Mouse (Mus musculus): ENCODE data around the gene Usp46. TPM values are rescaled to one million over a fixed set of nuclear protein-coding genes. Genes with fewer than 3 reads are reported as not detected.
"Not testable (repeated sequence)": the region's sequence is repeated elsewhere in the genome, so short reads cannot be mapped to it uniquely, and the experiment has no call there.

Usp46 gene
- polyA plus RNA-seq, 1 experiment from 2014 or later, result 29.5 TPM

DNA sequence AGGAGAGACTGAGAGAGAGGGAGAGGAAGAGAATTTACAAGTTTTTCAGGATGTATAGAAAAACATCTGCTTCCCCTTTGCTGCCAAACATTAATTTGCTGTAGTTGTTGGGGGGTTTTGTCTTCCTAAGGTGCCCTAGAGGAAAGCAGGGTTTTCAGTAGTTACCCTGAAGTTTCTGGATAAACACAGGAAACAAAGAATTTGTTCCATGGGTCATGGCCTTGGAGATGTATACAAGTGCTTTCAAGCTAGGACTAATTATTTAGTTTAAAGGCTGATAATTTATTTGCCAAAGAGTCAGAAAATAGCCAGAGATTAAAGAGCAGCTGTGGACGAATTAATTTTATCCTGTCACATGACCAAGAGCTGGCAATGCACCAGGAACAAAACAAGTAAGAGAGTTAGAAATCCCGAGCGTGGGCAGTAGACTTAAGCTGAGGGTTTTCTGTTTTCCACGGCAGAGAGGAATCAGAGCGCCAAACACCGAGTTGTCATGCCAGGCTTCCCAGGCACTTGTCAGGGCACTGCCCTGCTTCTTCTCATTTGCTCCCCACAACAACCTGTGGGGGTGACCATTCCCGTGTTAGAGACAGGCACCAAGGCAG, 98.1 kb downstream of the Usp46 start:
- Histone ChIP-seq H3K4me2 (no peak overlapping the region), H3K36me3 (no peaks in the 10 kb centered on the region)
- 66% methylated on average over 7 of the region's 7 CpGs for WGBS (ENCODE audit: insufficient replicate concordance)

GRCm38 (mm10) chr5:73969338-73969737, 98.9 kb downstream of the Usp46 start:
- Histone ChIP-seq H3K27ac (no peak overlapping the region), H3K4me3 (no peak overlapping the region), H3K4me1 (no peaks in the 10 kb centered on the region), H3K4me2 (no peak overlapping the region), H3K9me3 (replicated peaks) (no peaks in the 10 kb centered on the region), H3K36me3 (no peaks in the 10 kb centered on the region), H3K9ac (no peak overlapping the region), H3K27me3 (replicated peaks) (no peaks in the 10 kb centered on the region)
- WGBS (ENCODE audit: insufficient replicate concordance), result 68% methylated on average over 8 of the region's 8 CpGs
- ATAC-seq, result no peak

More for the DNA sequence above, 98.1 kb downstream of the Usp46 start:
- H3K9me3 ChIP-seq (replicated peaks), result no peaks in the 10 kb centered on the region
- H3K27me3 ChIP-seq (replicated peaks), result no peaks in the 10 kb centered on the region
- H3K4me1 ChIP-seq, result no peaks in the 10 kb centered on the region
- H3K4me3 ChIP-seq, result no peak overlapping the region
- H3K9ac ChIP-seq, result no peak overlapping the region
- ATAC-seq, result no peak
- no peak overlapping the region for H3K27ac ChIP-seq

DNA sequence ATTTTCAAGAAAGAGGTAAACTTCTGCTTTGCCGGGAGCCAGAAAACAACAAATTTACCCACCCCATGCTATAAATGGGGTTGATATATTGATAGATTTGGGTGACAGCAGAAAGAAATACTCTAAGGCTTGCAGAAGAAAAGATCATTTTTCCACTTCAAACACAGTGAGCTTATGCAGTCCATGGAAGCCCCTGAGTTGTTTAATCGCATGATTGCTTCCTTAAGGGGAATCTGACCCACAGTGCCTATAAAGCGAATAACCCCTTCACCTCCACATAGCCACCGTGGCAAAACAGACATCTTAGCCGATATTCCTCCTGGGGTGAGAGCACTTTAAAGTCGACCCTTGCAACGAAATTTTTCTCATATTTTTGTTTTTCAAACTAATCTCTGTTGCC, 108.5 kb downstream of the Usp46 start:
- H3K9ac ChIP-seq, result no peak overlapping the region
- H3K4me3 ChIP-seq, result no peak overlapping the region
- WGBS (ENCODE audit: insufficient replicate concordance), result 71% methylated on average over 7 of the region's 7 CpGs
- H3K4me2 ChIP-seq, result no peak overlapping the region
- no peaks in the 10 kb centered on the region for H3K4me1 ChIP-seq
- no peaks in the 10 kb centered on the region for H3K9me3 ChIP-seq (replicated peaks)
- H3K36me3 ChIP-seq, result no peaks in the 10 kb centered on the region
- ATAC-seq, result no peak
- H3K27me3 ChIP-seq (replicated peaks), result no peaks in the 10 kb centered on the region
- no peak overlapping the region for H3K27ac ChIP-seq

DNA sequence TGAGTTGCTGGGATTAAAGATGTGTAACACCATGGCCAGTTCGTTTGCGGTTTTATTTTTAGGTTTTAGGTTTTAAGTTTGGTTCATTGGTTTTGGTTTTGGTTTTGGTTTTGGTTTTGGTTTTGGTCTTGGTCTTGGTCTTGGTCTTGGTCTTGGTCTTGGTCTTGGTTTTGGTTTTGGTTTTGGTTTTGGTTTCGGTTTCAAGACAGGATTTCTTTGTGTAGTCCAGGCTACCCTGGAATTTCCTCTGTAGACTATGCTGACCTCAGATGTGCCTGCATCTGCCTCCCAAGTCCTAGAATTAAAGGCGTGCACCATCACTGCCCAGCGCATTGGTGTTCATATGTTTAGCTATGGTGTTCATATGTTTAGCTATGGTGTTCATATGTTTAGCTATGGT, 109.6 kb downstream of the Usp46 start:
- ATAC-seq; H3K27me3 ChIP-seq (replicated peaks); H3K4me3 ChIP-seq; H3K36me3 ChIP-seq; H3K4me1 ChIP-seq; H3K4me2 ChIP-seq; H3K27ac ChIP-seq; H3K9ac ChIP-seq; H3K9me3 ChIP-seq (replicated peaks): not testable (repeated sequence)
- 73% methylated on average over 5 of the region's 5 CpGs for WGBS (ENCODE audit: insufficient replicate concordance)

DNA sequence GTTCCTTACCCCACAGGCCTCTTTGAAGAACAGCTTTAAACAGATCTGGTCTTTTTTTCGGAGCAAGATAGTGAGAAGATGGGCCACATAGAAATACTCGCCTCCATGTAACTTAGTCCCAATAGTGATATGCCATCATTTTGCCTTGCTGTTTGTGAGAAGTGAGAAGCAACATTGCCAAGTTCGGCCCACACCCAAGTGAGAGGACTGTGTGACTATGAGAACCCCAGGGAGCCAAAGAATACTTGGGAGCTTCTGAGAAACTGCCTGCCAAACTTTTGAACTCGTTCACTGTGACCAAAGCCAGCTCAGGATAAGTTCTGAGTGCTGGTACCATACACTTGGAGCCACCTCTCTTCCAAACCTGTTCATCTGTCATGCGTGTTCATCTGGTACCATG, 110.1 kb downstream of the Usp46 start:
- H3K36me3 ChIP-seq, result no peaks in the 10 kb centered on the region
- no peak overlapping the region for H3K4me2 ChIP-seq
- 65% methylated on average over 5 of the region's 5 CpGs for WGBS (ENCODE audit: insufficient replicate concordance)

GRCm38 (mm10) chr5:73955691-73956090, 112.5 kb downstream of the Usp46 start:
- Histone ChIP-seq H3K4me1 (no peaks in the 10 kb centered on the region), H3K27ac (no peak overlapping the region), H3K4me2 (no peak overlapping the region), H3K27me3 (replicated peaks) (no peaks in the 10 kb centered on the region), H3K9me3 (replicated peaks) (no peaks in the 10 kb centered on the region), H3K36me3 (no peaks in the 10 kb centered on the region), H3K9ac (no peak overlapping the region), H3K4me3 (no peak overlapping the region)
- WGBS (ENCODE audit: insufficient replicate concordance), result 57% methylated on average over 3 of the region's 3 CpGs
- ATAC-seq, result no peak

More for the DNA sequence above, 110.1 kb downstream of the Usp46 start:
- Histone ChIP-seq H3K4me3 (no peak overlapping the region), H3K9me3 (replicated peaks) (no peaks in the 10 kb centered on the region), H3K9ac (no peak overlapping the region), H3K4me1 (no peaks in the 10 kb centered on the region), H3K27ac (no peak overlapping the region), H3K27me3 (replicated peaks) (no peaks in the 10 kb centered on the region)
- ATAC-seq, result no peak

GRCm38 (mm10) chr5:73955005-73955404, 113.2 kb downstream of the Usp46 start:
- Histone ChIP-seq H3K4me3 (no peak overlapping the region), H3K27ac (no peak overlapping the region), H3K9ac (no peak overlapping the region), H3K4me1 (no peaks in the 10 kb centered on the region), H3K9me3 (replicated peaks) (no peaks in the 10 kb centered on the region), H3K4me2 (no peak overlapping the region), H3K27me3 (replicated peaks) (no peaks in the 10 kb centered on the region), H3K36me3 (no peaks in the 10 kb centered on the region)
- no peak for ATAC-seq
- WGBS (ENCODE audit: insufficient replicate concordance), result 72% methylated on average over 4 of the region's 4 CpGs

GRCm38 (mm10) chr5:73953066-73953614, 115.1 kb downstream of the Usp46 start:
- Histone ChIP-seq H3K4me1 (no peaks in the 10 kb centered on the region), H3K36me3 (no peaks in the 10 kb centered on the region), H3K4me3 (no peak overlapping the region), H3K9me3 (replicated peaks) (no peaks in the 10 kb centered on the region), H3K4me2 (no peak overlapping the region), H3K9ac (no peak overlapping the region), H3K27ac (no peak overlapping the region), H3K27me3 (replicated peaks) (no peaks in the 10 kb centered on the region)
- no peak for ATAC-seq
- 64% methylated on average over 3 of the region's 3 CpGs for WGBS (ENCODE audit: insufficient replicate concordance)

DNA sequence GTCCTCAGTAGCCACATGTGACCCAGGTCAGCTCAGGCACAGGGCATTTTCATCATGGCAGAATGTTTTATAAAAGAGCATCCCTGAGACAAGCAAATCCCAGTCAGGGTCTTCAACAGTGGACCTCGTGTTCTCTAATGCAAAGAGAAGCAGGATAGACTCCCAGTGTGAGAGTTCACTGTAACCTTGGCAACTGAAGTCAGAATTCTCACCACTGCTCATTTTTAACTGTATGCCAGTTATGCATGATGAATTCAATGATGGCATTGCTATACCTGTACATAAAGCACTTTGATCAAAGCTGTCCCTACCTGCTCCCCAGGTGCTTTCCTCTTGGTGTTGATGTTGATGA, 116.6 kb downstream of the Usp46 start:
- Histone ChIP-seq H3K9me3 (replicated peaks) (no peaks in the 10 kb centered on the region), H3K36me3 (no peaks in the 10 kb centered on the region), H3K4me2 (no peak overlapping the region), H3K9ac (no peak overlapping the region), H3K27me3 (replicated peaks) (no peaks in the 10 kb centered on the region), H3K27ac (no peak overlapping the region), H3K4me3 (no peak overlapping the region), H3K4me1 (no peaks in the 10 kb centered on the region)
- ATAC-seq, result no peak
- WGBS (ENCODE audit: insufficient replicate concordance), result 71% methylated on average over 1 of the region's 1 CpGs

DNA sequence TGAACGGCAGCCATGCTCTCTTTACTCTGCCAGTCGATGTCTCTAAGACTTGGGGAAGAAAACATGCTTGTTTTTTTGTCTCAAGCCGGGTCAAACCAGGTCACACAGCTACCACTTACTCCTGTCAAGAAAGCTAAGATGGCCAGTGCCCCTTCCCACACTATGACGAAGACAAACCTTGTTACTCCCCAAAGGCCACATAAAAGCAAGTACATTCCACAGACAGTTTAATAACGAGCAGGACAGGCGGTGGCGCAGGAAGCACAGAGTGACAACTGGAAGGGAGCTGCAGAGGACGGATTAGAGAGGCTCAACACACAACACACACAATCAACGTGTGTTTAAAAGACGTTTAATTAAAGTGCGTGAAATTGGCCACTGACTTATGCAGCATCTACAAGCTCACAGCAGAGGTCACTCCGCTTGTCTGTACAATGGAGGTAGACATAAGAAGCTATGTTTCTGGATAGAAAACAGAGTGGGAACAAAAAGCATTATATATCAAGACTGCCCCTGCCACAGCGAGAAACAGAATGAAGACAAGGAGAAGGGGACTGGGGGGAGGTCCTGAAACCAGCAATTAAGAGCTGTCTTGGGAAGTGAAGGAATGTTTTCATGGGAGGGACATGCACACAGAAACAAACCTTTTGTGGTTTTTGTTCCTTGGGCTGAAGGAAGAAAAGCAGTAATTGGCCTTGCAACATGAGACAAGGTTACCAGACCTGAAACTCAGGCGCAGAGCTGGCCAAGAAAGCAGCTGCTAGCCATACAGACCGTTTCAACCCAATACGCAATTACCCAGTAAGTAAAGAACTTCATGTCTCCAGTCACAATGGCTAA, 117.2 kb downstream of the Usp46 start:
- H3K36me3 ChIP-seq, result no peaks in the 10 kb centered on the region
- H3K27ac ChIP-seq, result no peak overlapping the region
- ATAC-seq, result no peak
- no peaks in the 10 kb centered on the region for H3K4me1 ChIP-seq
- no peaks in the 10 kb centered on the region for H3K9me3 ChIP-seq (replicated peaks)
- H3K4me3 ChIP-seq, result no peak overlapping the region
- no peak overlapping the region for H3K4me2 ChIP-seq
- no peak overlapping the region for H3K9ac ChIP-seq
- 66% methylated on average over 16 of the region's 16 CpGs for WGBS (ENCODE audit: insufficient replicate concordance)
- H3K27me3 ChIP-seq (replicated peaks), result no peaks in the 10 kb centered on the region
